Comparison of ENCODE assay signal across 25 mouse cellular contexts in the genomic region with DNA sequence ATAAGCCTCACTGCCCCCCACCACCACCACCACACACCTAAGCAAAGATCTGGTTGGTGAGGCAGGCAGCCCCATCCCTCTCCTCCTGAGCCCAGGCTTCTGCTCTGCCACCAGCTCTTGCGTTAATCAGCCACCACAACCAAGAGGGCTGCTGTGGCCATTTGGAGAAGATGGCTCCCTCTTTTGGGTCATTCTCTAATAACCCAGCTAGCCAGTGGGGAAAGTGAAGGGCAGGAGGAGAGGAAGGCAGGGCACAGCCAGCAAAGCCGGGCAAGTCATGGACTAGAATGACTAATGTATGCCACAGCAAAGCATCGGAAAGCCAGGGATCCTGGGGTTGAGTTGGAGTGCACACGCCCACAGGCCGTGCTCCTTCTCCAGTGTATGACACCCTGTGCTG. TPM values are rescaled to one million over a fixed set of nuclear protein-coding genes. Genes with fewer than 3 reads are reported as not detected.
A peak's percentile ranks its signal among the peaks of the same experiment; 100 is the strongest.
DNase-seq lines count a peak whose midpoint lies in the region; ATAC-seq lines count a peak whose summit lies in the region.
"Had no signal": no experiment of that assay in that cellular context is flagged by ENCODE, and none has a peak within 500 bp of the region (broad histone marks: within the 10 kb centered on the region; RNA-seq: fewer than 3 reads in every experiment).

No protein-coding gene starts in this region.

- H3K4me2 ChIP-seq in kidney, embryonic 15.5 days = no peak overlapping the region
- H3K4me2 ChIP-seq: embryonic facial prominence, embryonic 12.5 days; forebrain, embryonic 13.5 days; forebrain, embryonic 15.5 days had no signal

- H3K27me3 ChIP-seq in kidney, embryonic 15.5 days = no peaks in the 10 kb centered on the region
- H3K27me3 ChIP-seq: CH12.LX; embryonic facial prominence, embryonic 12.5 days; forebrain, embryonic 13.5 days; forebrain, embryonic 15.5 days; Patski had no signal

- DNase-seq in heart, adult 11 months = peak; percentile 50
- DNase-seq in heart, adult 9 months (ENCODE audit: low spot score in 2 of 2) = no peak
- DNase-seq in kidney, postnatal 10 days = no peak
- peak; percentile 14 for DNase-seq in 3T3-L1 (ENCODE audit: low read depth, low spot score)
- no peak for DNase-seq in left cerebral cortex, adult 11 months (ENCODE audit: low spot score)
- DNase-seq: adrenal gland, adult 8-10 months; adrenal gland, postnatal 14 days; adrenal gland, postnatal 36 days; B cell, adult 2 months; cerebellum, adult 11-12 months; cerebellum, adult 2 months; cerebellum, adult 9-10 months; cerebellum, postnatal 10 days; cerebellum, postnatal 25 days; forebrain, postnatal 0 days had no signal

- H3K36me3 ChIP-seq in kidney, embryonic 15.5 days = no peaks in the 10 kb centered on the region
- H3K36me3 ChIP-seq: embryonic facial prominence, embryonic 10.5 days; embryonic facial prominence, embryonic 12.5 days; forebrain, embryonic 15.5 days; G1E had no signal

- H3K9ac ChIP-seq in kidney, embryonic 15.5 days = no peak overlapping the region
- H3K9ac ChIP-seq: embryonic facial prominence, embryonic 12.5 days; forebrain, embryonic 13.5 days; forebrain, embryonic 15.5 days; forebrain, postnatal 0 days had no signal

- ATAC-seq in kidney, embryonic 15.5 days (replicated peaks; ENCODE audit: low FRiP score) = 0 out of 2 replicates have a peak, but pooled peaks have one; percentile 15
- ATAC-seq: activated CD4-positive, CD25-positive, alpha-beta regulatory T cell, adult 4 months; CD4-positive, CD25-positive, alpha-beta regulatory T cell, adult 4 months; forebrain, embryonic 13.5 days; forebrain, embryonic 15.5 days; forebrain, postnatal 0 days; Patski had no signal

- no peak overlapping the region for H3K27ac ChIP-seq in kidney, embryonic 15.5 days
- H3K27ac ChIP-seq: embryonic facial prominence, embryonic 10.5 days; embryonic facial prominence, embryonic 12.5 days; forebrain, embryonic 13.5 days; forebrain, embryonic 15.5 days had no signal

- no peaks in the 10 kb centered on the region for H3K9me3 ChIP-seq in kidney, embryonic 15.5 days (replicated peaks)
- H3K9me3 ChIP-seq: embryonic facial prominence, embryonic 10.5 days; embryonic facial prominence, embryonic 12.5 days; forebrain, embryonic 13.5 days; forebrain, embryonic 15.5 days had no signal

- H3K4me1 ChIP-seq in kidney, embryonic 15.5 days = no peaks in the 10 kb centered on the region
- H3K4me1 ChIP-seq: embryonic facial prominence, embryonic 12.5 days had no signal

- WGBS in kidney, embryonic 15.5 days = 88% methylated on average over 5 of the region's 5 CpGs

- H3K4me3 ChIP-seq in kidney, embryonic 15.5 days (replicated peaks) = no peak overlapping the region
- H3K4me3 ChIP-seq: embryonic facial prominence, embryonic 10.5 days; embryonic facial prominence, embryonic 12.5 days; forebrain, embryonic 13.5 days; forebrain, embryonic 15.5 days had no signal

RNA-seq across cellular contexts. Expression of a gene that starts 49.3 kb away (rescaled TPM):
- 58.6 and 62.0 TPM in 2 replicates for polyA plus RNA-seq in kidney, embryonic 15.5 days (2015; fragmentation: Nextera tagmentation; extraction: Ambion mirVana)

Comparison
In these comparisons a context has a peak if more than half of its experiments do, and no peak if none do; other contexts are left out.
1. DNase-seq: peak in heart, adult 11 months (single experiment) and 3T3-L1 (single experiment); none in heart, adult 9 months (0 of 2), kidney, postnatal 10 days (single experiment) and left cerebral cortex, adult 11 months (single experiment).